Mouse (Mus musculus) neutrophil, adult 5-6 weeks (primary cell): ENCODE measurements at regions not wholly inside any gene's neighbourhood (a gene's known extent, or its start where the extent isn't known, plus 50 kb on each side); places are given as distances from the start of the nearest gene placed in this dataset.

Experiments used
- ATAC-seq: fragments of 151-379, 151-347 bp; 2 replicates; pipeline ENCODE4 v1.8.0; 2017; ENCODE audit warnings: mild to moderate bottlenecking, moderate TSS enrichment; ENCODE audit not compliant: insufficient number of reproducible peaks, poor library complexity, low FRiP score, severe bottlenecking; ENCODE audit errors: extremely low read depth

- ATAC-seq, result no peak
These were observed 255.4 kb downstream of the Usp25 start for GRCm38 (mm10) chr16:77268926-77269325.

GRCm38 (mm10) chr16:77267679-77268078 lies 254.2 kb downstream of the Usp25 start:
- no peak for ATAC-seq

GRCm38 (mm10) chr16:77252349-77252748 lies 238.8 kb downstream of the Usp25 start:
- no peak for ATAC-seq

- ATAC-seq, result no peak
These were observed 237.9 kb downstream of the Usp25 start for GRCm38 (mm10) chr16:77251422-77251821.

- ATAC-seq, result no peak
These were observed 227.4 kb downstream of the Usp25 start for GRCm38 (mm10) chr16:77240876-77241275.

GRCm38 (mm10) chr16:77239176-77239790 lies 225.8 kb downstream of the Usp25 start:
- no peak for ATAC-seq

GRCm38 (mm10) chr16:77238358-77239175 lies 225.1 kb downstream of the Usp25 start:
- no peak for ATAC-seq

GRCm38 (mm10) chr16:77237631-77238357 lies 224.3 kb downstream of the Usp25 start:
- ATAC-seq, result no peak

GRCm38 (mm10) chr16:77237272-77237603 lies 223.7 kb downstream of the Usp25 start:
- no peak for ATAC-seq

GRCm38 (mm10) chr16:77236509-77237271 lies 223.2 kb downstream of the Usp25 start:
- ATAC-seq, result no peak

- no peak for ATAC-seq
These were observed 222.5 kb downstream of the Usp25 start for GRCm38 (mm10) chr16:77236021-77236420.

- no peak for ATAC-seq
These were observed 221.9 kb downstream of the Usp25 start for GRCm38 (mm10) chr16:77235449-77235848.
